Mouse (Mus musculus): Measurements from ENCODE around the gene Metrn. TPM values are rescaled to one million over a fixed set of nuclear protein-coding genes. Genes with fewer than 3 reads are reported as not detected.

Gene Metrn
- total and polyA plus RNA-seq, 2 experiments from 2014 or later, result 50.0 to 236 TPM

DNA sequence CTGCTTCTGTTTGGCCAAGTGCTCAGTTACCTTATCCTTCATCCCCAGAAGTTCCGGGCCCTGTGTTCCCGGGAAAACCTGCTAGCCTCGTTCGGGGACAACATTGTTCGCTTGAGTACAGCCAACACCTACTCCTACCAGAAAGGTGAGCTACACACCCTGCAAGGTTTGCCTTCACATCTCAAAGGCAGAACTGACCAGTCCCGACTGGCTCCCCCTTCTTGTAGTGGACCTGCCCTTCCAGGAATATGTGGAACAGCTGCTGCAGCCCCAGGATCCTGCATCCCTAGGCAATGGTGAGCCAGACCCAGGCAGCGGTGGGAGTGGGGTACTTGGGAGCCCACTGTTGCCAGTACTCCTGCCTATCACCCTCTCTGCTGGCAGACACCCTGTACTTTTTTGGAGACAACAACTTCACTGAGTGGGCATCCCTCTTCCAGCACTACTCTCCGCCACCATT is 32.7 kb upstream of the Metrn start:
- no peak for ATAC-seq (ENCODE audit: low FRiP score)
- Histone ChIP-seq H3K27me3 (ENCODE audit: insufficient read depth, low read length) (no peaks in the 10 kb centered on the region), H3K4me2 (ENCODE audit: low read depth, low read length, poor library complexity, severe bottlenecking) (peak overlapping the region; percentile 72), H3K27ac (ENCODE audit: low read depth, low read length) (peak overlapping the region; percentile 95), H3K9me3 (ENCODE audit: low read length) (no peaks in the 10 kb centered on the region), H3K36me3 (ENCODE audit: insufficient read depth, low read length) (peaks cover 37% of the 10 kb centered on the region), H3K4me3 (ENCODE audit: low read depth, low read length) (peak overlapping the region; percentile 55), H3K9ac (replicated peaks; ENCODE audit: low read length, poor library complexity, severe bottlenecking) (peak overlapping the region; percentile 78), H3K4me1 (ENCODE audit: insufficient read depth, low read length) (peaks cover 28% of the 10 kb centered on the region)
- DNase-seq (ENCODE audit: low spot score), result no peak
- no peak for TF ChIP-seq CTCF (IDR thresholded peaks at IDR 0.05)
- WGBS, result 47% methylated on average over 8 of the region's 8 CpGs

DNA sequence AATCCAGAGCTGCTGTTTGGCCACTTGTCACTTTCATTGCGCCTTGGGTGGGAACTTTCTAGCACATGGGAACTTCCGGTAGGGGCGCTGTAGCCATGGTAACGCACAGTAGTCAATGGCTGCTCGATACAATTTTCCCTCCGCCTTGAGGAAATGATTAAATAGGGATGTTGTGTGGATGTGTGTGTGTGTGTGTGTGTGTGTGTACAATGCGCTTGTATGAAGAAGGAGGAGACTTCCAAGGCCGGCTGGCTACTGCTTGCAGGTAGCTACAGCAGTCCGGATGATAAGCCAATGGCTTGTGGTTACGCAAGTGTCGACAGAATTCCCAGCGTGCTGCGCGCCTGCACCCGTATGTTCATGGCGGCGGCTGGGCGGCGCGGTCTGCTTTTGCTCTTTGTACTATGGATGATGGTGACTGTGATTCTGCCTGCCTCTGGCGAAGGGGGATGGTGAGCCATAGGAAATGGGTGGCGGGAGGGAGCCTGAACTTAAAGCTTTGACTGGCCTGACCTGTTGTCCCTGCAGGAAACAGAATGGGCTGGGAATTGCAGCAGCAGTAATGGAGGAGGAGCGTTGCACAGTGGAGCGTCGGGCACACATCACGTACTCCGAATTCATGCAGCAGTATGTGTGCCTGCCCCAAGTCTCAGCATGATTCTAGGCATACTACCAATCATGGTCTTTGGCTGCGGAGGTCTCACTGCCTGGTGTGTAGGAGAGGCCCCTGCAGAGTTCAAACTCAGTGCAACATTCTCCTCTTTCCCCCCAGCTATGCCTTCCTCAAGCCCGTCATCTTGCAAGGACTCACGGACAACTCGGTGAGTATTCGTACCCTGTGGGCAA is 32.0 kb upstream of the Metrn start, which contains the start of gene Jmjd8:
Jmjd8 (plus strand) TSS at position 156 of the 846 bp plus-strand sequence.
- peak; percentile 58 for ATAC-seq (ENCODE audit: low FRiP score)
- H3K4me2 ChIP-seq (ENCODE audit: low read depth, low read length, poor library complexity, severe bottlenecking), result peak within 1 kb of the TSS; percentile 72
- peak within 1 kb of the TSS; percentile 55 for H3K4me3 ChIP-seq (ENCODE audit: low read depth, low read length)
- H3K27me3 ChIP-seq (ENCODE audit: insufficient read depth, low read length), result no peaks in the 10 kb centered on the region
- peak within 1 kb of the TSS; percentile 95 for H3K27ac ChIP-seq (ENCODE audit: low read depth, low read length)
- peak; percentile 79 for TF ChIP-seq CTCF (IDR thresholded peaks at IDR 0.05)
- 1% methylated on average over 32 of the region's 32 CpGs for WGBS
- peaks cover 37% of the 10 kb centered on the region for H3K36me3 ChIP-seq (ENCODE audit: insufficient read depth, low read length)
- peak within 1 kb of the TSS; percentile 78 for H3K9ac ChIP-seq (replicated peaks; ENCODE audit: low read length, poor library complexity, severe bottlenecking)
- DNase-seq (ENCODE audit: low spot score), result peak; percentile 95
- peaks cover 28% of the 10 kb centered on the region for H3K4me1 ChIP-seq (ENCODE audit: insufficient read depth, low read length)
- H3K9me3 ChIP-seq (ENCODE audit: low read length), result no peaks in the 10 kb centered on the region

DNA sequence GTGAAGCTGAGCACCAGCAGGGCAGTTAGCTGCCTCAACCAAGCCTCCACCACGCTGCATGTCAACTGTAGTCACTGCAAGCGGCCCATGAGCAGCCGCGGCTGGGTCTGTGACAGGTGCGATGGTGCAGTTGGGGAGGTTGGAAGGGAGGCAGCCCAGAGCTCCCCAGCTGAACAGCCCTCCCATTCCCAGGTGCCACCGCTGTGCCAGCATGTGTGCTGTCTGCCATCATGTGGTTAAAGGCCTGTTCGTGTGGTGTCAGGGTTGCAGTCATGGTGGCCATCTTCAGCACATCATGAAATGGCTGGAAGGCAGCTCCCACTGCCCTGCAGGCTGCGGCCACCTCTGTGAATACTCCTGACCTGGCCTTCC is 31.3 kb upstream of the Metrn start:
- TF ChIP-seq CTCF (IDR thresholded peaks at IDR 0.05), result no peak
- Histone ChIP-seq H3K4me3 (ENCODE audit: low read depth, low read length) (peak overlapping the region; percentile 55), H3K4me2 (ENCODE audit: low read depth, low read length, poor library complexity, severe bottlenecking) (peak overlapping the region; percentile 72), H3K9ac (replicated peaks; ENCODE audit: low read length, poor library complexity, severe bottlenecking) (peak overlapping the region; percentile 78; the same call in 1 of the 2 replicates), H3K27ac (ENCODE audit: low read depth, low read length) (peak overlapping the region; percentile 95), H3K36me3 (ENCODE audit: insufficient read depth, low read length) (peaks cover 37% of the 10 kb centered on the region), H3K4me1 (ENCODE audit: insufficient read depth, low read length) (peaks cover 29% of the 10 kb centered on the region), H3K27me3 (ENCODE audit: insufficient read depth, low read length) (no peaks in the 10 kb centered on the region), H3K9me3 (ENCODE audit: low read length) (no peaks in the 10 kb centered on the region)
- ATAC-seq (ENCODE audit: low FRiP score), result no peak
- DNase-seq (ENCODE audit: low spot score), result no peak
- 83% methylated on average over 8 of the region's 8 CpGs for WGBS

DNA sequence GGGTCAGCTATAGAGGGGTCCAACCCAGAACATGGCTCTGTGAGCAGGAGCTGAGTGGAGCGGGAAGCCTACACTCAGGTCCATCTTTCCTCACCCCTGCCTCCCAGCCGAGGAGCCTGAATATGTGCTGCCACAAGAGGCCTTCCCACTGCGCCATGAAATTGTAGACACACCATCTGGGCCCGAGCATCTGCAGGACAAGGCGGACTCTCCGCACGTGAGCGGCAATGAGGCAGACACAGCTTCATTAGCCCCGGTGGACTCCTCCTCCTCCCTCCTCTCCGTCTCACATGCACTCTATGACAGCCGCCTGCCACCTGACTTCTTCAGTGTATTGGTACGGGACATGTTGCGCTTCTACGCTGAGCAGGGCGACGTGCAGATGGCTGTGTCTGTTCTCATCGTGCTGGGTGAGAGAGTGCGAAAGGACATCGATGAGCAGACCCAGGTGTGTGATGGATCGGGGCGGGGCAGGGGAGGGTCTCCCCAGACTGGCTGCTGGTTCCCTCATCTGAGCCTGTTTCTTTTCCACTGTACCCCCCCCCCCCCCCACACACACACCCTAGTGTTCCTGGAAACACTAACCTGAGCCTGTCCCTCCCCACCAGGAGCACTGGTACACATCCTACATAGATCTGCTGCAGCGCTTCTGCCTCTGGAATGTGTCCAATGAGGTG is 30.7 kb upstream of the Metrn start:
- no peak overlapping the region for H3K4me3 ChIP-seq (ENCODE audit: low read depth, low read length)
- ATAC-seq (ENCODE audit: low FRiP score) (no peak), DNase-seq (ENCODE audit: low spot score) (no peak)
- H3K36me3 ChIP-seq (ENCODE audit: insufficient read depth, low read length), result peaks cover 37% of the 10 kb centered on the region
- H3K27me3 ChIP-seq (ENCODE audit: insufficient read depth, low read length), result no peaks in the 10 kb centered on the region
- peaks cover 29% of the 10 kb centered on the region for H3K4me1 ChIP-seq (ENCODE audit: insufficient read depth, low read length)
- WGBS, result 94% methylated on average over 22 of the region's 22 CpGs
- 0 out of 2 replicates have a peak overlapping the region, but pooled peaks have one; percentile 78 for H3K9ac ChIP-seq (replicated peaks; ENCODE audit: low read length, poor library complexity, severe bottlenecking)
- no peaks in the 10 kb centered on the region for H3K9me3 ChIP-seq (ENCODE audit: low read length)
- TF ChIP-seq CTCF (IDR thresholded peaks at IDR 0.05), result no peak
- no peak overlapping the region for H3K27ac ChIP-seq (ENCODE audit: low read depth, low read length)
- H3K4me2 ChIP-seq (ENCODE audit: low read depth, low read length, poor library complexity, severe bottlenecking), result no peak overlapping the region

DNA sequence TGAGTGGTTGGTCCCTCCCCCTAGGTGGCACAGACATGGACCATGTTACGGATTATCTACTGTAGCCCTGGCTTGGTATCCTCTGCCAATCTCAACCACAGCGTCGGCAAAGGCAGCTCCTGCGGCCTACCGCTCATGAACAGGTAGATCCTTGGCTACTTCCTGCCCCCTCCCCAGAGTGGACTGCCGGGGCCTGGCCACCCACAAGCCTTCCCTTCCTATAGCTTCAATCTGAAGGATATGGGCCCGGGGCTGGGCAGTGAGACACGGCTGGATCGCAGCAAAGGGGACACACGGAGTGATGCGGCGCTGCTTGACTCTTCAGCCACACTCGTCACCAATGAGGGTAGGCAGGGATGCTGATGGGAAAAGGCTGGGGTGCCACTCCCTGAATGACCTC is 30.1 kb upstream of the Metrn start:
- H3K9ac ChIP-seq (replicated peaks; ENCODE audit: low read length, poor library complexity, severe bottlenecking), result 0 out of 2 replicates have a peak overlapping the region, but pooled peaks have one; percentile 19
- H3K27ac ChIP-seq (ENCODE audit: low read depth, low read length), result no peak overlapping the region
- TF ChIP-seq CTCF (IDR thresholded peaks at IDR 0.05), result no peak
- no peaks in the 10 kb centered on the region for H3K9me3 ChIP-seq (ENCODE audit: low read length)
- no peak overlapping the region for H3K4me2 ChIP-seq (ENCODE audit: low read depth, low read length, poor library complexity, severe bottlenecking)
- no peaks in the 10 kb centered on the region for H3K27me3 ChIP-seq (ENCODE audit: insufficient read depth, low read length)
- DNase-seq (ENCODE audit: low spot score) (no peak), ATAC-seq (ENCODE audit: low FRiP score) (no peak)
- 95% methylated on average over 13 of the region's 13 CpGs for WGBS
- no peak overlapping the region for H3K4me3 ChIP-seq (ENCODE audit: low read depth, low read length)
- peaks cover 29% of the 10 kb centered on the region for H3K4me1 ChIP-seq (ENCODE audit: insufficient read depth, low read length)
- H3K36me3 ChIP-seq (ENCODE audit: insufficient read depth, low read length), result peaks cover 37% of the 10 kb centered on the region

Data from midbrain, postnatal 0 days (tissue).